14 mouse cellular contexts compared by ENCODE assay signal in genomic region chr1:7548261-7548660, GRCm38 (mm10).
"Had no signal": no experiment of that assay in that cellular context is flagged by ENCODE, and none has a peak within 500 bp of the region (broad histone marks: within the 10 kb centered on the region; RNA-seq: fewer than 3 reads in every experiment).

No protein-coding gene starts in this region.

- H3K4me3 ChIP-seq: left cerebral cortex, adult 2 months; limb, embryonic 10.5 days; liver, embryonic 13.5 days; lung, embryonic 15.5 days; megakaryocyte, embryonic 14.5 days; neural tube, embryonic 15.5 days had no signal

- H3K9ac ChIP-seq: liver, embryonic 13.5 days; liver, postnatal 0 days; lung, embryonic 15.5 days; neural tube, embryonic 15.5 days had no signal

- H3K27ac ChIP-seq: left cerebral cortex, adult 2 months; limb, embryonic 10.5 days; liver, embryonic 13.5 days; lung, embryonic 15.5 days; macrophage; neural tube, embryonic 15.5 days had no signal

- H3K36me3 ChIP-seq: limb, embryonic 10.5 days; liver, embryonic 13.5 days; lung, embryonic 15.5 days; neural tube, embryonic 15.5 days had no signal

- DNase-seq: kidney, adult 2 months; kidney, postnatal 25 days; liver, embryonic 13.5 days; liver, postnatal 0 days; lung, postnatal 14 days; right cerebral cortex, adult 18-20 months; right cerebral cortex, postnatal 25 days; thymus, postnatal 14 days had no signal

- H3K4me1 ChIP-seq: limb, embryonic 10.5 days; liver, embryonic 13.5 days; lung, embryonic 15.5 days; megakaryocyte, embryonic 14.5 days; neural tube, embryonic 15.5 days had no signal

- H3K27me3 ChIP-seq: liver, embryonic 13.5 days; lung, embryonic 15.5 days; megakaryocyte, embryonic 14.5 days; neural tube, embryonic 15.5 days had no signal
